Mouse (Mus musculus) spleen, postnatal 4 days (tissue): ENCODE results near the gene Scamp2.

Source experiments
- DNase-seq, 2 experiments: peaks; one replicate each; pipeline ENCODE4 v3.0.0; 2022; ENCODE audit warnings: low spot score in 2 of 2

The Scamp2 gene

GRCm38 (mm10) chr9:57625674-57626500, 65.1 kb downstream of the Scamp2 start:
- no peak for DNase-seq

- no peak for DNase-seq
These were observed 66.4 kb downstream of the Scamp2 start for GRCm38 (mm10) chr9:57627191-57627590.

- DNase-seq = no peak
These were observed 67.1 kb downstream of the Scamp2 start for GRCm38 (mm10) chr9:57627892-57628291.

GRCm38 (mm10) chr9:57628717-57629116, 68.0 kb downstream of the Scamp2 start:
- DNase-seq = peak in 1 of 2 experiments; percentile 67

- peak; percentile 79 to 95 for DNase-seq
These were observed 68.6 kb downstream of the Scamp2 start for GRCm38 (mm10) chr9:57629118-57629874.

GRCm38 (mm10) chr9:57633481-57634024, 72.8 kb downstream of the Scamp2 start:
- peak; percentile 56 to 73 for DNase-seq

- DNase-seq = no peak
These were observed 76.5 kb downstream of the Scamp2 start for GRCm38 (mm10) chr9:57637272-57637671.

GRCm38 (mm10) chr9:57637741-57638322, 77.1 kb downstream of the Scamp2 start:
- peak; percentile 63 to 75 for DNase-seq
